Mouse (Mus musculus) gastrocnemius, postnatal 10 days (tissue): ENCODE data around the gene Zpbp2. TPM values are rescaled to one million over a fixed set of nuclear protein-coding genes. Genes with fewer than 3 reads are reported as not detected.

Source experiments
- DNase-seq: peaks from one replicate; pipeline ENCODE4 v3.0.0; 2021; ENCODE audit warnings: mixed read lengths
- long read RNA-seq, 2 experiments: library from polyadenylated mRNA; stranded (forward); transcript quantifications; one replicate each; pipeline ENCODE4 v2.0.0; 2021
- total RNA-seq, 2 experiments: library from RNA; stranded (reverse); gene quantifications; 2 replicates each; pipeline ENCODE4 v1.2.3; 2021

The Zpbp2 gene
- not detected for total RNA-seq
- long read RNA-seq, experiment 1, result 0 reads
- long read RNA-seq, experiment 2, result 0 reads

- peak; percentile 84 for DNase-seq
Measured at GRCm38 (mm10) chr11:98550975-98551828, at the start of gene Zpbp2. TSS of gene Zpbp2 (plus strand) at chr11:98551097.

- no peak for DNase-seq
Measured at GRCm38 (mm10) chr11:98504926-98505325, 46.0 kb upstream of the Zpbp2 start.

- DNase-seq, result peak; percentile 55
Measured at GRCm38 (mm10) chr11:98509434-98509833, 41.5 kb upstream of the Zpbp2 start.

- no peak for DNase-seq
Measured at GRCm38 (mm10) chr11:98510125-98510524, 40.8 kb upstream of the Zpbp2 start.

- DNase-seq, result no peak
Measured at GRCm38 (mm10) chr11:98512881-98513280, 38.0 kb upstream of the Zpbp2 start.

GRCm38 (mm10) chr11:98513356-98513936, 37.5 kb upstream of the Zpbp2 start:
- no peak for DNase-seq

GRCm38 (mm10) chr11:98520468-98520867, 30.4 kb upstream of the Zpbp2 start:
- DNase-seq, result no peak

GRCm38 (mm10) chr11:98525140-98525539, 25.8 kb upstream of the Zpbp2 start:
- DNase-seq, result no peak

GRCm38 (mm10) chr11:98526824-98527461, 24.0 kb upstream of the Zpbp2 start:
- DNase-seq, result no peak

GRCm38 (mm10) chr11:98537480-98538034, 13.3 kb upstream of the Zpbp2 start:
- no peak for DNase-seq

GRCm38 (mm10) chr11:98540319-98540718, 10.6 kb upstream of the Zpbp2 start:
- no peak for DNase-seq

GRCm38 (mm10) chr11:98542553-98542952, 8.3 kb upstream of the Zpbp2 start:
- DNase-seq, result no peak

- DNase-seq, result no peak
Measured at GRCm38 (mm10) chr11:98543414-98543813, 7.5 kb upstream of the Zpbp2 start.

- DNase-seq, result no peak
Measured at GRCm38 (mm10) chr11:98544890-98545677, 5.8 kb upstream of the Zpbp2 start.

- DNase-seq, result peak; percentile 28
Measured at GRCm38 (mm10) chr11:98545711-98546231, 5.1 kb upstream of the Zpbp2 start, which contains the start of gene Ikzf3. TSS of gene Ikzf3 (minus strand) at chr11:98546031.

- DNase-seq, result no peak
Measured at GRCm38 (mm10) chr11:98546529-98547307, 4.2 kb upstream of the Zpbp2 start.

- DNase-seq, result no peak
Measured at GRCm38 (mm10) chr11:98547308-98547693, 3.6 kb upstream of the Zpbp2 start.

GRCm38 (mm10) chr11:98549363-98549762, 1.5 kb upstream of the Zpbp2 start:
- DNase-seq, result no peak

GRCm38 (mm10) chr11:98550311-98550974, 454 bp upstream of the Zpbp2 start:
- no peak for DNase-seq

GRCm38 (mm10) chr11:98553966-98554365, 3.1 kb downstream of the Zpbp2 start:
- no peak for DNase-seq
